Mouse (Mus musculus) frontal cortex, postnatal 14 days (tissue): ENCODE results near the gene Sfn.

Experiments used
- DNase-seq, 2 experiments: peaks; one replicate each; pipeline ENCODE4 v3.0.0; 2022; ENCODE audit warnings: low spot score in 2 of 2

Sfn gene

DNA sequence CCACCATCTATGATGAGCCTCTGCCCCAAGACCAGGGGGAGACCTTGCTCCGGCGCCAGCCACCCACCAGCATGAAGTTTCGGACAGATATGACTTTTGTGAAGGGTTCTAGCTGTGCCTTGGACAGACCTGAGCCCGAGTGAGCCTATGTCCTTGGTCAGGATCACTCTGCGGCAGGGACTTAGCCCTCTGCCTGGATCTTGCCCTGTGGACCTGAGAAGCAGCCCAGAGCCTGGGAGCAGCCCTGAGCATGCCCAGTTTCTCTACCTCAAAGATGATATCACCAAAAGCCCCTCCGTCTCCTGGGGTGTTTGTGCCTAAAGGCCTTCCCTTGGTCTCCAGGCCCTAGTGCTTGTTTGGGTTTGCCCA is 18.3 kb downstream of the Sfn start:
- no peak for DNase-seq

DNA sequence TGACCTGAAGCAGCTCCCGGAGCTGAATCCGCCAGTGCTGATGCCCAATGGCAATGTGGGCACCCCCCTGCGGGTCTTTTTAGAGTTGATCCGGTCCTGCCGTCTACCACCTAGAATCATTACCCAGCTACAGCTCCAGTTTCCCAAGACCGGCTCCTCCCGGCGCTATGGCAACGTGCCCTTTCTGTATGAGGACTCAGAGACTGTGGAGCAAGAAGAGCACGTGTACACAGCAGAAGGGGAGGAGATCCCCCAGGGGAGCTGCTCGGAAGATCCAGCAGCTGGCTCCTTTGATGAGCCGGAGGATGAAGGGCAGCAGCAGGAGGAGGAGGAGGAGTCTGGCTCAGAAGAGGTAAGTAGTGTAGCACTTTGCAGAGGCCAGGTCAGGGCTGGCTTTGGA is 24.0 kb downstream of the Sfn start:
- no peak for DNase-seq

DNA sequence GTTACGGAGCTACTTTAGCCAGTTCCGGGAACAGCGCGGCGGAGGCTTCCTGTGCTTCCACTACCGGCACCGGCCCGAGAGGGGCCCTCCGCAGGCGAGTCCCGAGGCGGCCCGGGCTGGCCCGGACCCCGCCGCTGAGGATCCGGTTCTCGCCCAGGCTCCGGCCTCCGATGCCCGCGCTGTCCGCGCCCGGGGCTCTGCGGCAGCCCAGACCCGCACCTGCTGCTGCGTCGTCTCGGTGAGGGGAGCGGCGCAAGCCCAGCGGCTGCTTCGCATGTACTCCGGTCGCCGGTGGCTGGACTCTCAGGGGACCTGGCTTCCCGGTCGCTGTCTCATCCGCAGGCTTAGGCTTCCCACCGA is 27.1 kb downstream of the Sfn start:
- peak in 1 of 2 experiments; percentile 10 for DNase-seq

DNA sequence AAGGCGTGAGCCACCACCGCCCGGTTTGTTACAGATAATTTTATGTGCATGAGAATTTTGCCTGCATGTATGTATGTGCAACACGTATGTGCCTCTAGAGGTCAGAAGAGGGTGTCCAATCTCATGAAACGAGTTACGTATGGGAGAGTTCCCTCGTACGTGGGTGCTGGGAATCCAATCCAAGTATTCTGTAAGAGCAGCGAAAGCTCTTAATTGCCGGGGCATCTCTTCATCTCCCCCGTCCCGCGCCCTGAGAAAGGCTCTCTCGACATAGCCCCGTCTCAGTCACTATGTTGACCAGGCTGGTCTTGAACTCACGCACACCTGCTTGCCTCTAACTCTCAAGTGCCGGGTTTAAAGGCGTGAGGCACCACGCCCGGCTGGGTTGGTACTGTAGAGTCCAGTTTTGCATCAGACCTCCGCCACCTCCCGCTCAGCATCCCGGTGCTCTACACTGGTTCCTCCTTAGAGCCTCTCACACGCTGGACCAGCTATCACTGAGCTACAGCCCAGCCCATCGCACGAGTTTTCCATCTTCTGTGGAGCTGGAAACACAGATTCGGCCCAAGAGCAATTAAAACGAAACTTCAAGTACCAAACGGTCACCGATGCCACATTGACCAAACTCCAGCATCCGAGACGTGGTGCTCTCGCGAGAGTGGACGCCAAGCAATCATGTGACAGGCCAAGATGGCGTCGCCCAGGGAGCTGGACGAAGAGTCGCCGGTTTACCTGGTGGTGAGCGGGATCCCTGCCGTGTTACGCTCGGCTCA is 27.7 kb downstream of the Sfn start, which contains the start of gene Gpatch3:
Gene Gpatch3 (plus strand): TSS at position 676 of the 773 bp plus-strand sequence.
- peak; percentile 84 to 89 for DNase-seq

DNA sequence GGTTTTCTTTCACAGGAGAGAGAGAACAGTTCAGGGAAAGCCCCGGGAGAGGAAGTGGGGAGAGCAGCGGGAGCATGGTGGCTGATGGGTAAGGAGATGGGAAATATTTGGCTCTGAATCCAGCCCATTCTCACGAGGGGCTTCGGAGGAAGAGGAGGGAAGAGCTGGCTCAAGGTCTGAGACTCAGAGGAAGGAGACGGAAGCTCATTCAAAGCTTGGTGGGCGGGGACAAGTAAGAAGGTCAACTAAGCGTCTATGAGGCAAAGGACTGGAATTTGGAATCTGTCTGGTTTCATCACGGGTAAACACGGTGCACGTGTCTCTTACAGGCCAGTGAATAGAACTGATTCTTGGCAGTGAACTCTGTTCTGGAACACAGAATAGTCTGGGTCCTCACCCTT is 31.9 kb downstream of the Sfn start:
- DNase-seq: no peak

DNA sequence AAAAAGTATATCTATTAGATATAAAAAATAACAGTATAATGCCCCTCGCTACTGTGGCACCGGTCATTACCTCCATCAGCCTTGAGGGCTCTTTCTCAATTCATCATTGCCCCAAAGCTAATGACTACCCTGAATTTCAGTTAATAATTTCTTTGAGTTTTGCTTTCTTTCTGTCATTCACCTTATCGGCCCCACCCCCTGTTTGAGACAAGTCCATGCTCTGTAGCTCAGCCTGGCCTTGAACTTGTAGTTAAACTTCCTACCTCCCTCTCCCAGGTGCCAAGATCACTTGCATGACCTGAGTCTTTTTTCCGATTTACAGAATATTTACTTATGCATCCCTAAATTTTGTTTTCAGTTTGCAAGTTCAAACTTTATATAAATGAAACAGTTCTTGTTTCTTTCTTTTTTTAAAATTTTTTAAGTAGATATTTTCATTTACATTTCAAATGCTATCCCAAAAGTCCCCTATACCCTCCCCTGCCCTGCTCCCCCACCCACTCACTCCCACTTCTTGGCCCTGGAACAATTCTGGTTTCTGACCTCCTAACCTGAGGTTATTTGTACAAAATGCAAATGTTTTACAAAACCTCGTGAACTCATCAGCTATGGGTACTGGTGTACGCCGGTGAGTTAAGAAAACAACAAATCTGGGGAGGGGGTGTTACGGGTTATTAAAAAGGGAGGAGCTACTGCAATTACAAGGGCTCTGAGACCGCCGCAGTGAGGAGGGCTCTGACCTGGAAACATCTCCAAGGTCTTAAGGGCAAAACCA is 32.5 kb downstream of the Sfn start:
- no peak for DNase-seq

DNA sequence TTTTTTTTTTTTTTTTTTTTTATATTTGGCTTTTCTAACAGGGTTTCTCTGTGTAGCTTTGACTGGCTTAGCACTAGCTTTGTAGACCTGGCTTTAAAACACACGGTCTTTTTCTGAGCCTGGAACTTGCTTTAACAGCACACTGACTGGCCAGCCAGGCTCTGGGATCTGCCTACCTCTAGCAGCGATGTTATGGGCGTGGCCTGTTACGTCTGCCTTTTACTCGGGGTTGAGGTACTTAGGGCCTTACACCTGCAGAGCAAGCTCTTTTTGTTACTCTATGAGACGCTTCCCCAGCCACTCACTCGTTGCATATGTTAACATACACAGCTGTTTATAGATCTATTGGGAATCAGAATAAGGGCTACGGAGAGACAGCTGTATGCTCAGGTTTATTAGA is 34.7 kb downstream of the Sfn start:
- no peak for DNase-seq

DNA sequence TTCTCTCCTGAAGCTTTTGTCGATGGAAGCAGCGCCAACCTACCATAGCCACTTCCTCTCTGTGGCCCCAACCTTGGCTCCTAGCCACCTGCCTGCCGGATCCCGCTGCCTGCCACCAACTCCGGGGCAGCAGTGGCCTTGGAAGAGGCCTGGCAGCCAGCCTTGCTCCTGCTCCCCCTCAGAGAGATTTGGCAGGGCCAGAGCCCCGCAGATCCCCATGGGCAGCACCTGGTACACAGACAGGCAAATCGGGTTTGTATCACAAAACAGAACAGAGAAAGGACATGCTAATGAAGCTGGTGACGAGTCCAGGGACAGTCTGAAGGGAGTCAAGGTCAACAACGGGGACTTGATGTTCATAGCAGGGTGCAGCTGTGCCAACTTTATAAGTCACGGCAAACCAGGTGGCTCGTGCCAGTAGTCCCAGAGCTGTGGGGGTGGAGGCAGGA is 38.8 kb downstream of the Sfn start:
- no peak for DNase-seq

DNA sequence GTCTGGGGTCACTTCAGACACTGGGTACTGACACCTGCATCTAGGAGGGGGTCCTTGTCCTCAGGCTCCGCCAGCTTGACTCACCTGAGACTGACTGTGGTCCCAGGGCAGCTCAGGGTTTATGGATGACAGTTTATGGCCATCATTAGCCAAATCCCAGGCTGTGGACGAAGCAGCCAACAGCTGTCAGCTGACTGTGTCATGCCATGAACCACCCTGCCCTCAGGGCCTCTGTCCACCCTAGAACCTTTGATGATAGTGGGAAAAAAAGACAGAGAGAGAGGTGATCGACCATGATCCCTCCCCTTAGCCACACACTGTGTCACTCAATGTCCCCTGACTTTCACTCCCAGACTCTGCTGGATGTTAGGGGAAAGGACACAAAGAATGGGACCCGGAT is 40.3 kb downstream of the Sfn start:
- DNase-seq: no peak

DNA sequence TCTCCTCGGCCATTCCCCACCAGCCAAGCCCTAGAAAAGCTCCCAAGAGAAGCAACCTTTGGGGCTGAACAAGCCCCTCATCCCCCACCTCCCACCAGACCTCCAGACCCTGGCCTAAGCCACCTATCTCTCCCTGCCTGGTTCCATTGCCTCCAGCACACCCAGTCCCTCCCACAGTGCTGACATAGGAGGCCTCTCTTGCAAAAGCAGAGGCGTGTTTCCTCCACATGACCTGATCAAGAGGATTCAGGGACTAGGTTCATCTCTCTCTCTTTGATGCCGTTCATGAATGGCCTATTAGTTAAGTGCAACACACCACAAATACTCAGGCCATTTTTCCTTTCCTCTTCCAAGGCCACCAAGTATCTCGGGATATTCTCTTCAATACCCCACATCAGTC is 42.1 kb downstream of the Sfn start:
- no peak for DNase-seq

DNA sequence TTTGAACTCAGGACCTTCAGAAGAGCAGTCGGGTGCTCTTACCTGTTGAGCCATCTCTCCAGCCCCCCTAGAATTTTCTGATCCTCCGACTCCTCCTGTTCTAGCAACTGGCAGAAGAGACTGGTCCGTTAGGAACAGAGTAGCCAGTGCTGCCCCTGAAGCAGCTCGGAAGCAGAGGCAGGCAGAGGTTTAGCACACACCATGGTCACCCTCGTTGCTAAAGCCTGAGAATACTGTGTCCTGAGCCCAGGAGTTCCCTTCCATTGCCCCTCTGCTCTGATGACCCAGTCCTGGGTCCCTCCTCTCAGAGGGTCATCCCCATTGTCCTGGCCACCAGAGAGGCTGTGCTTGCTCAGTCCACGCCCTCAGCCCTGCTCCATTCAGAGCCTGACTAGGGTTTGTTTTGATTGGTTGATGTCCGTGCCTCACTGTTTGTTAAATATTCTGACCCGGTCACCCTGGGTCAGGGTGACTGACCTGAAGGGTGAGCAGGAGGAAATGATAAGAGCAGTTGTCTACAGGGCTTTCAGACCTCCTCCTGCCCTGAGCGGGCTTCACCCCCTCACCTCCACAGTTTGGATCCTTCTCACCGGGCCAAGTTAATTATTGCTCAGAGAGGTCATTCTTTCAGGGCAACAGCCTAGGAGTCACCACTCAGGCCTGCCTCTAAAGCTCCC is 44.8 kb downstream of the Sfn start:
- DNase-seq: no peak

DNA sequence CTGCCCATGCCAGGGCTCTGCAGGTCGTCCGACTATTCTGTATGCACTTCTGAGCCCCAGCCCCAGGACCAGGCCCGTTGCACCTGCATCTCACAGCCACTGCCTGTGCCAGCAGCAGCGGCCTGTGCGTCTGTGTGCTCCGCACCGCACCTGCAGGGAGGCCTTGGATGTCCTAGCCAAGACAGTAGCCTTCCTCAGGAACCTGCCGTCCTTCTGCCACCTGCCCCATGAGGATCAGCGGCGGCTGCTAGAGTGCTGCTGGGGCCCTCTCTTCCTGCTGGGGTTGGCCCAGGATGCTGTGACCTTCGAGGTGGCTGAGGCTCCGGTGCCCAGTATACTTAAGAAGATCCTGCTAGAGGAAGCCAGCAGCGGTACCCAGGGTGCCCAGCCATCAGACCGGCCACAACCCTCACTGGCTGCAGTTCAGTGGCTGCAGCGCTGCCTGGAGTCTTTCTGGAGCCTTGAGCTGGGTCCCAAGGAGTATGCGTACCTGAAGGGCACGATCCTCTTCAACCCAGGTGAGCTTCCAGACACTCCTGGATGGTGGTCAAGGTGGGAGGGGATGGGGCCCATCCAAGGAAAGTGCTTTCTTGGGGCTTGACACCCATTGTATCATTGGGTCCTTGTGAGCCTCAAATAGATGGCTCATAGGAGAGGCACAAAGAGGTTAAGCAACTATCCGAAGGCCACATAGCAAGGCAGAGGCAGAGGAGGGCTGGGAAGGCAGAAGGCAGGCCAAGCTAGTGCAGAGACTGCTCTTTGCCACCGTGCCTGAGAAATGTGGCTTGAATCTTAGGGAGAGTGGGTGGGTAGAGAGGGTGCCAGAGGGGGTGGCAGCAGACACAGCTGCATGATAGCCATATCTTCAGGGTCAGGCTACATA is 48.3 kb downstream of the Sfn start:
- no peak for DNase-seq

DNA sequence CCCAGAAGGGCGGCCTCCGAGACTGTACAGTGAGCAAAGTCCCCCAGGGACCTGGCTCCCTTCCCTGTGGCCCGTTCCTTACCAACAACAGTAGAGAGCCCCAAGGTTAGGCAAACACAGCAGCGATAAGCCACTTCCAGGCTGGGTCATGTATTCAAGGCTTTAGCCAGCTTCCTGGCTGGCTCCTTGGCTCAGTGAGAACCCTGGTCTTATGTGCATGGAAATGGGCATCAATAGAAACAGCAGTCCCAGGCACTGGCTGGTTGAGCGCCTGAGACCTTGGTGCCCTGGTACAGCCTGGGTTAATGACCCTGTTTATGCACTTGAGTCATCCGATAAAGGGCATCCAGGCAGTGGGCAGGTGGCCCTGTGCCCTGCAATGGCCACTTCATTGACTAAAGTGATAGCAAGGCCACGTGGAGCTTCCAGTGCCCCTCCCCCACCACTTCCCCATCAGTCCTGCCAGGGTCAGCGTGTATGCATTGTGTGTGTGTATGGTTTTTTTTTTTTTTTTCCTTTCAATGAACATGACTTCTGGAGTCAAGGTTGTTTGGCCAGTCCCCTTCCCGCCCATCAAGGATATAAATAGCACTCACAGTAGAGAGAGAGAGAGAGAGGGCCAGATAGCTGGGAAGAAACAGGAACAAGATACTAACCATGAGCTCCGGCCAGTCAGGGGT is 49.1 kb downstream of the Sfn start, which contains the start of gene Nr0b2:
Gene Nr0b2 (plus strand): TSS at position 609 of the 680 bp plus-strand sequence.
- no peak for DNase-seq

DNA sequence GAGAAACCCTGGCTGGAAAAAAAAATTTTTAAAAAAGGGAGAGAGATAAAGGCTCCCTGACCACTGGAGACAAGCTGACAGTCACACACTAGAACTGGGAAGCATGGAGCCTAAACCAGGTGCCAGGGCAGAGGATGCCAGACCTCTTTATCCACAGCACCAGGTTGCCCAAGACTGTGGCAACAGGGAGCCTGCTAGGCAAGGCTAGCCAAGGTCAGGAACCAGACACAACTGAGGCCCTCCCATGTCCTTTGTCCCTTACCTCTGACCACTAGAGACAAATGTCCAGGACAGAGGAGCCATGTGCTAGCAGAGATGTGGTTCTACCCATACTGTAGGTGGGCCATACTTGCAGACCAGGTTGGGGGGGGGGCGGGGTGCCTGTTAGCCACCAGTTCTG is 49.9 kb downstream of the Sfn start:
- no peak for DNase-seq
